Mouse (Mus musculus) kidney, adult 8-10 months (tissue): ENCODE measurements around the gene Ntf3.

Experiments used
- DNase-seq, 2 experiments: peaks; one replicate each; pipeline ENCODE4 v3.0.0; 2022

The Ntf3 gene

GRCm38 (mm10) chr6:126166548-126167207 lies at the start of gene Ntf3:
Gene Ntf3, minus strand, starts transcription at chr6:126166910.
- no peak for DNase-seq

GRCm38 (mm10) chr6:126213330-126213729 lies 46.6 kb upstream of the Ntf3 start:
- DNase-seq, result no peak

- DNase-seq, result no peak
Observed at GRCm38 (mm10) chr6:126203366-126203765, 36.7 kb upstream of the Ntf3 start.

- peak in 1 of 2 experiments; percentile 5 for DNase-seq
Observed at GRCm38 (mm10) chr6:126202959-126203358, 36.2 kb upstream of the Ntf3 start.

GRCm38 (mm10) chr6:126201721-126202120 lies 35.0 kb upstream of the Ntf3 start:
- DNase-seq, result peak in 1 of 2 experiments; percentile 10

- DNase-seq, result no peak
Observed at GRCm38 (mm10) chr6:126199916-126200315, 33.2 kb upstream of the Ntf3 start.

GRCm38 (mm10) chr6:126194760-126195159 lies 28.1 kb upstream of the Ntf3 start:
- no peak for DNase-seq

- no peak for DNase-seq
Observed at GRCm38 (mm10) chr6:126190218-126190871, 23.6 kb upstream of the Ntf3 start.

GRCm38 (mm10) chr6:126187400-126187799 lies 20.7 kb upstream of the Ntf3 start:
- DNase-seq, result no peak

- no peak for DNase-seq
Observed at GRCm38 (mm10) chr6:126186116-126186515, 19.4 kb upstream of the Ntf3 start.

- no peak for DNase-seq
Observed at GRCm38 (mm10) chr6:126172071-126172470, 5.4 kb upstream of the Ntf3 start.

- no peak for DNase-seq
Observed at GRCm38 (mm10) chr6:126170772-126171171, 4.1 kb upstream of the Ntf3 start.

- no peak for DNase-seq
Observed at GRCm38 (mm10) chr6:126167731-126168130, 1.0 kb upstream of the Ntf3 start.

GRCm38 (mm10) chr6:126167208-126167590 lies 489 bp upstream of the Ntf3 start:
- no peak for DNase-seq

- DNase-seq, result no peak
Observed at GRCm38 (mm10) chr6:126165591-126166155, 1.0 kb downstream of the Ntf3 start.

- peak in 1 of 2 experiments; percentile 30 for DNase-seq
Observed at GRCm38 (mm10) chr6:126164781-126165180, 1.9 kb downstream of the Ntf3 start.

- no peak for DNase-seq
Observed at GRCm38 (mm10) chr6:126163861-126164755, 2.6 kb downstream of the Ntf3 start.

GRCm38 (mm10) chr6:126163181-126163621 lies 3.5 kb downstream of the Ntf3 start:
- peak in 1 of 2 experiments; percentile 30 for DNase-seq

GRCm38 (mm10) chr6:126162351-126162758 lies 4.4 kb downstream of the Ntf3 start:
- no peak for DNase-seq

- DNase-seq, result no peak
Observed at GRCm38 (mm10) chr6:126161571-126162340, 5.0 kb downstream of the Ntf3 start.

- DNase-seq, result no peak
Observed at GRCm38 (mm10) chr6:126160067-126160411, 6.7 kb downstream of the Ntf3 start.
